Mouse (Mus musculus): Measurements from ENCODE around the gene Scamp4. TPM values are rescaled to one million over a fixed set of nuclear protein-coding genes. Genes with fewer than 3 reads are reported as not detected.
A peak's percentile ranks its signal among the peaks of the same experiment; 100 is the strongest.
"Not testable (repeated sequence)": the region's sequence is repeated elsewhere in the genome, so short reads cannot be mapped to it uniquely, and the experiment has no call there.

Gene Scamp4
- polyA plus RNA-seq, 1 experiment from 2014 or later: 103 TPM

GRCm38 (mm10) chr10:80622661-80623456 is 20.2 kb downstream of the Scamp4 start, which contains the start of gene Csnk1g2:
TSS of gene Csnk1g2 (plus strand) at chr10:80622838.
- peak within 1 kb of the TSS; percentile 82 for H3K4me2 ChIP-seq (replicated peaks; ENCODE audit: low read depth, low read length)
- peak within 1 kb of the TSS; percentile 74 for H3K4me3 ChIP-seq (ENCODE audit: low read length)
- H3K9me3 ChIP-seq (ENCODE audit: control insufficient read depth, low read length): no peaks in the 10 kb centered on the region
- no peaks in the 10 kb centered on the region for H3K27me3 ChIP-seq (ENCODE audit: control insufficient read depth, insufficient read depth, low read length)
- peak within 1 kb of the TSS; percentile 95 for H3K27ac ChIP-seq (ENCODE audit: low read depth, low read length)
- peak within 1 kb of the TSS; percentile 95 for H3K9ac ChIP-seq (ENCODE audit: low read depth, low read length)
- ATAC-seq (ENCODE audit: low FRiP score, low TSS enrichment): peak; percentile 14
- peaks cover 37% of the 10 kb centered on the region for H3K4me1 ChIP-seq (ENCODE audit: control insufficient read depth, insufficient read depth, low read length)
- WGBS: under 1% methylated on average over 62 of the region's 85 CpGs
- peaks cover 7% of the 10 kb centered on the region; the same call in 1 of the 2 replicates for H3K36me3 ChIP-seq (ENCODE audit: control insufficient read depth, insufficient read depth, low read length)

GRCm38 (mm10) chr10:80623457-80624191 is 21.0 kb downstream of the Scamp4 start:
- Histone ChIP-seq H3K27me3 (ENCODE audit: control insufficient read depth, insufficient read depth, low read length) (no peaks in the 10 kb centered on the region), H3K4me3 (ENCODE audit: low read length) (peak overlapping the region; percentile 74), H3K27ac (ENCODE audit: low read depth, low read length) (peak overlapping the region; percentile 81), H3K4me1 (ENCODE audit: control insufficient read depth, insufficient read depth, low read length) (peaks cover 39% of the 10 kb centered on the region), H3K36me3 (ENCODE audit: control insufficient read depth, insufficient read depth, low read length) (peaks cover 7% of the 10 kb centered on the region; the same call in 1 of the 2 replicates), H3K4me2 (replicated peaks; ENCODE audit: low read depth, low read length) (peak overlapping the region; percentile 73), H3K9me3 (ENCODE audit: control insufficient read depth, low read length) (no peaks in the 10 kb centered on the region), H3K9ac (ENCODE audit: low read depth, low read length) (peak overlapping the region; percentile 95)
- no peak for ATAC-seq (ENCODE audit: low FRiP score, low TSS enrichment)
- WGBS: 6% methylated on average over 15 of the region's 15 CpGs

DNA sequence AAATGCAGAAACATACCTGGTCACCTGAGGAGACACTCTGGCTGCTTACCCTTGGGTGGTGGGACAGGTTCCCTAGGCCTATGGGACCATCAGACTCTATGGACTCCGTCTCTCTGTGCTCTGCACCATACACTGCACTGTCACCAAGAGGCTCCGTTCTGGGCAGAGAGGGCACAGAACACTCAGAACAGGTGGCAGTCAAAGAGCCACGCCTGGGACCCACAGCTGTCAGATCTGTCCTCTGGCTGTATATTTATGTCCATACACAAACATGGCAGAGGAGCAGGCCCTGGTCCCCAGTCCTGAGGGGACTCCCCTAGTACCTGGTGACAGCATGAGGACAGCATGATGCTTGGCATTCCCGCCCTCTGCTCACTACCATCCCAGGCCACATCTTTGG is 23.1 kb downstream of the Scamp4 start:
- Histone ChIP-seq H3K4me3 (ENCODE audit: low read length) (no peak overlapping the region), H3K36me3 (ENCODE audit: control insufficient read depth, insufficient read depth, low read length) (peaks cover 8% of the 10 kb centered on the region), H3K4me1 (ENCODE audit: control insufficient read depth, insufficient read depth, low read length) (peaks cover 39% of the 10 kb centered on the region), H3K9ac (ENCODE audit: low read depth, low read length) (no peak overlapping the region), H3K9me3 (ENCODE audit: control insufficient read depth, low read length) (no peaks in the 10 kb centered on the region), H3K4me2 (replicated peaks; ENCODE audit: low read depth, low read length) (no peak overlapping the region), H3K27ac (ENCODE audit: low read depth, low read length) (no peak overlapping the region), H3K27me3 (ENCODE audit: control insufficient read depth, insufficient read depth, low read length) (no peaks in the 10 kb centered on the region)
- WGBS: 82% methylated on average over 4 of the region's 4 CpGs
- no peak for ATAC-seq (ENCODE audit: low FRiP score, low TSS enrichment)

DNA sequence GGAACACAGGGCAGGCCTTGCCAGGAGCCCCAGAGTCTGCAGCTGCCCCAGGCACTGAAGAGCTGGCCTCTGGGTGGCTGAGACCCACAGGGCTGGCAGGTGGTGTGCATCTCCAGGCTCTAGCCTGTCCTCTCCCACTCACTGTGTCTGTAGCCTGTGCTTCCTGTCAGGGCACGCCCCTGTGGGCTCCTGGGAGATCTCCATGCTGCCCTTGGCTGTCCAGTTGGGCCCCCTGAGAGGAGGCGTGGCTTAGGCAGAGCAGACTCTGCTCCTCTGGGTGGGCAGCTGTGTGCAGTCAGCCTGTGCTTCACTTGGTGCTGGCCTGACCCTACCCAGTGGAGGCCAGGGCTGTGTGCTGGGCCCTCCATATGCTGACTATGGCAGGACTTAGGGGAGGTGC is 25.0 kb downstream of the Scamp4 start:
- H3K27me3 ChIP-seq (ENCODE audit: control insufficient read depth, insufficient read depth, low read length): no peaks in the 10 kb centered on the region
- H3K27ac ChIP-seq (ENCODE audit: low read depth, low read length): peak overlapping the region; percentile 68
- peak; percentile 87 for ATAC-seq (ENCODE audit: low FRiP score, low TSS enrichment)
- peaks cover 36% of the 10 kb centered on the region for H3K4me1 ChIP-seq (ENCODE audit: control insufficient read depth, insufficient read depth, low read length)
- no peak overlapping the region for H3K9ac ChIP-seq (ENCODE audit: low read depth, low read length)
- peaks cover 15% of the 10 kb centered on the region for H3K36me3 ChIP-seq (ENCODE audit: control insufficient read depth, insufficient read depth, low read length)
- H3K4me2 ChIP-seq (replicated peaks; ENCODE audit: low read depth, low read length): no peak overlapping the region; the same call in 1 of the 2 replicates
- 34% methylated on average over 2 of the region's 2 CpGs for WGBS
- H3K9me3 ChIP-seq (ENCODE audit: control insufficient read depth, low read length): no peaks in the 10 kb centered on the region
- H3K4me3 ChIP-seq (ENCODE audit: low read length): no peak overlapping the region

DNA sequence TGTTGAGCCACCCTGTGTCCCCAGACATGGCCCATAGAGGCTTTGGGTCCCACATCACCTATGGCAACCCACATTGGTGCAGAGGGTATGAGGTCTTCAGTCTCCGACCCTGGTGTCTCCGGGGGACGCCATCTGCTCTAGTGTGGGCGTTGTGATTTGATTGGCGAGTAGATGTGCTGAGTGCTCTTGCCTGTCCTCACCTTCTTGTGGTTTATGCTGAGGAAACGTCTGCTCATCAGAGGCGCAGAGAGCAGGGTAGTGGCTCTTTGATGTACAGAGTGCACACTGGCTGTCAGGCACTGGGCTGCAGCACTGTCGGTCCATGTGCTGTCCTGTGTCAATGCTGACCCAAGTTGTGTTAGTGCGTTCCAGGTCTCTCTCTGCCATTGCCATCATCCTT is 26.3 kb downstream of the Scamp4 start:
- Histone ChIP-seq H3K27me3 (ENCODE audit: control insufficient read depth, insufficient read depth, low read length) (no peaks in the 10 kb centered on the region), H3K4me1 (ENCODE audit: control insufficient read depth, insufficient read depth, low read length) (peaks cover 34% of the 10 kb centered on the region), H3K4me3 (ENCODE audit: low read length) (no peak overlapping the region), H3K27ac (ENCODE audit: low read depth, low read length) (no peak overlapping the region), H3K36me3 (ENCODE audit: control insufficient read depth, insufficient read depth, low read length) (peaks cover 18% of the 10 kb centered on the region), H3K9me3 (ENCODE audit: control insufficient read depth, low read length) (no peaks in the 10 kb centered on the region), H3K9ac (ENCODE audit: low read depth, low read length) (peak overlapping the region; percentile 9; the same call in 1 of the 2 replicates), H3K4me2 (replicated peaks; ENCODE audit: low read depth, low read length) (no peak overlapping the region)
- no peak for ATAC-seq (ENCODE audit: low FRiP score, low TSS enrichment)
- 84% methylated on average over 9 of the region's 9 CpGs for WGBS

GRCm38 (mm10) chr10:80635345-80635744 is 32.7 kb downstream of the Scamp4 start:
- peaks cover 75% of the 10 kb centered on the region for H3K36me3 ChIP-seq (ENCODE audit: control insufficient read depth, insufficient read depth, low read length)

DNA sequence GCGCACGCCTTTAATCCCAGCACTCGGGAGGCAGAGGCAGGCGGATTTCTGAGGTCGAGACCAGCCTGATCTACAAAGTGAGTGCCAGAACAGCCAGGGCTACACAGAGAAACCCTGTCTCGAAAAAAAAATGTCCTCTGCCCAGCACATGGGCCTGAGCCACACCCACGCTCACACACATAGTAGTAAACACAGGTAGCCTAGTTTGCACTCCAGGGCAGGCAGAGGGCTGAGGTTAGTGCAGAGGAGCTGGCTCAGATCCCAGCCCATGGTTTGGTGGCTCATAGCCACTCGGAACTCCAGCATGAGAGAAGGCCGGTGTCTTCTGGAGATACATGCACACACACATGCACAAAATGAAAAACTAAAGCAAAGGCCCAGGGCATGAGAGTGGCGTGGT is 44.3 kb downstream of the Scamp4 start:
- H3K36me3 ChIP-seq (ENCODE audit: control insufficient read depth, insufficient read depth, low read length): peaks cover 59% of the 10 kb centered on the region
- no peak overlapping the region for H3K9ac ChIP-seq (ENCODE audit: low read depth, low read length)
- H3K9me3 ChIP-seq (ENCODE audit: control insufficient read depth, low read length): no peaks in the 10 kb centered on the region
- no peaks in the 10 kb centered on the region for H3K27me3 ChIP-seq (ENCODE audit: control insufficient read depth, insufficient read depth, low read length)
- no peak overlapping the region for H3K27ac ChIP-seq (ENCODE audit: low read depth, low read length)
- WGBS: 89% methylated on average over 10 of the region's 10 CpGs
- ATAC-seq (ENCODE audit: low FRiP score, low TSS enrichment): no peak
- H3K4me3 ChIP-seq (ENCODE audit: low read length): no peak overlapping the region
- H3K4me2 ChIP-seq (replicated peaks; ENCODE audit: low read depth, low read length): no peak overlapping the region
- H3K4me1 ChIP-seq (ENCODE audit: control insufficient read depth, insufficient read depth, low read length): no peaks in the 10 kb centered on the region

More at GRCm38 (mm10) chr10:80635345-80635744, 32.7 kb downstream of the Scamp4 start:
- no peak overlapping the region for H3K4me2 ChIP-seq (replicated peaks; ENCODE audit: low read depth, low read length)
- no peaks in the 10 kb centered on the region for H3K4me1 ChIP-seq (ENCODE audit: control insufficient read depth, insufficient read depth, low read length)
- H3K9ac ChIP-seq (ENCODE audit: low read depth, low read length): no peak overlapping the region
- WGBS: 75% methylated on average over 6 of the region's 6 CpGs
- H3K9me3 ChIP-seq (ENCODE audit: control insufficient read depth, low read length): no peaks in the 10 kb centered on the region
- no peak for ATAC-seq (ENCODE audit: low FRiP score, low TSS enrichment)
- H3K4me3 ChIP-seq (ENCODE audit: low read length): no peak overlapping the region
- no peak overlapping the region for H3K27ac ChIP-seq (ENCODE audit: low read depth, low read length)
- no peaks in the 10 kb centered on the region for H3K27me3 ChIP-seq (ENCODE audit: control insufficient read depth, insufficient read depth, low read length)

DNA sequence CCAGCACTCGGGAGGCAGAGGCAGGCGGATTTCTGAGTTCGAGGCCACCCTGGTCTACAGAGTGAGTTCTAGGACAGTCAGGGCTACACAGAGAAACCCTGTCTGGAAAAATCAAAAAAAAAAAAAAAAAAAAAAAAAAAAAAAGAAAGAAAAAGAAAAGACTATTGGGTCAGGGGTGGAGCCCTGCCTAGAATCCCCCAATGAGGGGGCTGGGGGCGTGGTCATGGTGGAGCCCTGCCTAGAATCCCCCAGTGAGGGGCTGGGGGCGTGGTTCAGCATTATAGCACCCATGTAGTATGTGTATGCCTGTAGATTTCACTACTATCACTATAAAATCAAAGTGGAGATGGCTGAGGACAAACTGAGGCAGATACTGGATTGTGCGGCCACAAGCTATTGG is 47.2 kb downstream of the Scamp4 start:
- H3K9me3 ChIP-seq (ENCODE audit: control insufficient read depth, low read length); ATAC-seq (ENCODE audit: low FRiP score, low TSS enrichment); H3K27me3 ChIP-seq (ENCODE audit: control insufficient read depth, insufficient read depth, low read length); H3K4me3 ChIP-seq (ENCODE audit: low read length); H3K4me1 ChIP-seq (ENCODE audit: control insufficient read depth, insufficient read depth, low read length); H3K27ac ChIP-seq (ENCODE audit: low read depth, low read length); H3K9ac ChIP-seq (ENCODE audit: low read depth, low read length); H3K4me2 ChIP-seq (replicated peaks; ENCODE audit: low read depth, low read length): not testable (repeated sequence)
- 90% methylated on average over 6 of the region's 6 CpGs for WGBS
- H3K36me3 ChIP-seq (ENCODE audit: control insufficient read depth, insufficient read depth, low read length): peaks cover 38% of the 10 kb centered on the region

DNA sequence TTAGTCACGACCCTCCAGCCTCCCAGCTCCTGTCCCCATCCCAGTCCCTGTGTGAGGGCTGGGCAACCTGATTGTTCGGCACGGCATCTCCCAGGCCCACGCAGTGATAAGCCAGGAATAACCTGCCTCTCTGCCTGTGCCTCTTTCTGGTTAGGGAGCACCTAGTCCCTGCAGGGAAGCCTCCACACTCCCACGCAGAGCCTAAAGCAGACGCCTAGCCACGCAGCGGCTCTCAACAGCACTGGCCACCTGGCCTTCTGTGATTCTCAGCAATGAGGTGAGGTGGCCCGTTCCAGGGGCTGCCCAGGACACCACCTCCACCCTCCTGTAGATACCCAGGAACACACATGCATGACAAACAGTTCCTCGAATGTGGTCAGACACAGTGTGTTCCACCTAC is 47.7 kb downstream of the Scamp4 start:
- no peaks in the 10 kb centered on the region for H3K27me3 ChIP-seq (ENCODE audit: control insufficient read depth, insufficient read depth, low read length)
- no peaks in the 10 kb centered on the region for H3K9me3 ChIP-seq (ENCODE audit: control insufficient read depth, low read length)
- H3K36me3 ChIP-seq (ENCODE audit: control insufficient read depth, insufficient read depth, low read length): peaks cover 33% of the 10 kb centered on the region
- H3K27ac ChIP-seq (ENCODE audit: low read depth, low read length): no peak overlapping the region
- H3K9ac ChIP-seq (ENCODE audit: low read depth, low read length): no peak overlapping the region
- peaks cover 8% of the 10 kb centered on the region for H3K4me1 ChIP-seq (ENCODE audit: control insufficient read depth, insufficient read depth, low read length)
- ATAC-seq (ENCODE audit: low FRiP score, low TSS enrichment): no peak
- H3K4me2 ChIP-seq (replicated peaks; ENCODE audit: low read depth, low read length): no peak overlapping the region
- H3K4me3 ChIP-seq (ENCODE audit: low read length): no peak overlapping the region
- WGBS: 85% methylated on average over 10 of the region's 10 CpGs

Measured in kidney, embryonic 14.5 days (tissue).